ENCODE assay signal across 7 mouse cellular contexts in genomic region chr10:69654866-69655633, GRCm38 (mm10).
DNase-seq lines count a peak whose midpoint lies in the region; ATAC-seq and TF ChIP-seq lines count a peak whose summit lies in the region.

No protein-coding gene starts in this region.

- ATAC-seq in hindbrain, embryonic 13.5 days (ENCODE audit: low FRiP score): peak; percentile 33; the same call in 1 of the 2 replicates
- ATAC-seq in liver, postnatal 0 days: no peak

- DNase-seq in right cerebral cortex, adult 18-20 months: peak; percentile 77
- DNase-seq in right cerebral cortex, postnatal 36 days (ENCODE audit: low spot score in 2 of 2): no peak
- DNase-seq in adipocyte (ENCODE audit: low spot score): peak; percentile 87
- DNase-seq in embryo, embryonic 11.5 days (ENCODE audit: low read depth, low spot score): peak; percentile 57
- DNase-seq in liver, postnatal 0 days: no peak
- peak; percentile 33 for DNase-seq in retina, adult 2 months (ENCODE audit: low read depth, low spot score)

- H3K36me3 ChIP-seq in hindbrain, embryonic 13.5 days: no peaks in the 10 kb centered on the region
- H3K36me3 ChIP-seq in liver, postnatal 0 days (replicated peaks; ENCODE audit: insufficient read depth, low read length): no peaks in the 10 kb centered on the region

- peaks cover 52% of the 10 kb centered on the region for H3K4me1 ChIP-seq in hindbrain, embryonic 13.5 days (replicated peaks)
- H3K4me1 ChIP-seq in liver, postnatal 0 days (ENCODE audit: insufficient read depth): no peaks in the 10 kb centered on the region

- TF ChIP-seq CTCF in liver, postnatal 0 days (IDR thresholded peaks at IDR 0.05; ENCODE audit: low read depth): peak; percentile 77

- 0 out of 2 replicates have a peak overlapping the region, but pooled peaks have one; percentile 62 for H3K27ac ChIP-seq in hindbrain, embryonic 13.5 days
- no peak overlapping the region for H3K27ac ChIP-seq in liver, postnatal 0 days (ENCODE audit: low read depth)

- 20% methylated on average over 13 of the region's 13 CpGs for WGBS in hindbrain, embryonic 13.5 days
- 18% methylated on average over 13 of the region's 13 CpGs for WGBS in liver, postnatal 0 days (ENCODE audit: insufficient replicate concordance)

- no peak for TF ChIP-seq EP300 in liver, postnatal 0 days (IDR thresholded peaks at IDR 0.05; ENCODE audit: low read depth)

- H3K9me3 ChIP-seq in hindbrain, embryonic 13.5 days: no peaks in the 10 kb centered on the region
- H3K9me3 ChIP-seq in liver, postnatal 0 days (ENCODE audit: low read length): no peaks in the 10 kb centered on the region

- H3K27me3 ChIP-seq in hindbrain, embryonic 13.5 days: no peaks in the 10 kb centered on the region
- no peaks in the 10 kb centered on the region for H3K27me3 ChIP-seq in liver, postnatal 0 days (ENCODE audit: insufficient read depth, low read length)

- peak overlapping the region; percentile 35; the same call in 1 of the 2 replicates for H3K9ac ChIP-seq in hindbrain, embryonic 13.5 days
- H3K9ac ChIP-seq in liver, postnatal 0 days (replicated peaks): no peak overlapping the region

- no peak overlapping the region for H3K4me2 ChIP-seq in hindbrain, embryonic 13.5 days
- no peak overlapping the region for H3K4me2 ChIP-seq in liver, postnatal 0 days (ENCODE audit: low read depth, low read length)

- H3K4me3 ChIP-seq in hindbrain, embryonic 13.5 days: no peak overlapping the region
- no peak overlapping the region for H3K4me3 ChIP-seq in liver, postnatal 0 days (ENCODE audit: low read depth, low read length)

Comparison
In these comparisons a context has a peak if more than half of its experiments do, and no peak if none do; other contexts are left out.
1. DNase-seq: peak in right cerebral cortex, adult 18-20 months (single experiment), adipocyte (single experiment), embryo, embryonic 11.5 days (single experiment) and retina, adult 2 months (single experiment); none in right cerebral cortex, postnatal 36 days (0 of 2) and liver, postnatal 0 days (single experiment).